Mouse (Mus musculus): ENCODE results near the gene Ccno.

DNA sequence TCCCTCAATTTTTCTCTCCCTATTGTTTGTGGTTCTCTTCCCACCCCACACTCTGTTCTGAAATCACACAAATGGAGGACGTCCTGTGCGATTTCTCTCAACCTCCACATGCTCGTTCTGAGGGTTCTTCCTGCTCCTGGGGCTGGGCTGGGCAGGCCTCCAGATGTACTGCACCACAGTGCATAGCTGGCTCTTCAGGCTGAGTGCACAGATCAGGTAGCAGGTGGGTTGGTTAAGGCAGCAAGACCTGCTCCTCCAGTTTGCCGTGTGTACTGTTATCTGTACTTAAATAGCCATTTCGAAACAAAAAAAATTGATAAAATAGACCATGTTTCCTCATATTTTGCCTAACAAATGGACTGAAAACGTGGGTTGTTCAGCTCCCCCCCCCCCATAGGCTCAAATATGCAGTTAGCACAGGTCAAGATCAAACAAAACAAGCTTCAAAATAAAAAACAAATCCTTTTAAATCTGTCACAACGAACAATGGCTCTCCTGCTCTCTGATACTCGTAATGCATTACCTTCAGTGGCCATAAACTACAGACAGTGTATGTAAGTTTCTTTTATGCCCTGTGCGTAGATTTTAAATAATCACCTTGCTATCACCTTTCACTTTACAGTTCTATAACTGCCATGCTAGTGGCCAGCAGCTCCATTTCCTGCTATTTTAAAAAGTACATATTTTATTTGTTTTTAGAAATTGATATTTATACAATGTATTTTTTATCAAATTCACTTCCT is 13.1 kb downstream of the Ccno start:
- no peak for TF ChIP-seq POLR2A (IDR thresholded peaks at IDR 0.05; ENCODE audit: low read depth, low read length)
- TF ChIP-seq CTCF (IDR thresholded peaks at IDR 0.05; ENCODE audit: extremely low read depth, insufficient read length, insufficient replicate concordance, low read depth, low read length), result no peak
